In the genomic region with DNA sequence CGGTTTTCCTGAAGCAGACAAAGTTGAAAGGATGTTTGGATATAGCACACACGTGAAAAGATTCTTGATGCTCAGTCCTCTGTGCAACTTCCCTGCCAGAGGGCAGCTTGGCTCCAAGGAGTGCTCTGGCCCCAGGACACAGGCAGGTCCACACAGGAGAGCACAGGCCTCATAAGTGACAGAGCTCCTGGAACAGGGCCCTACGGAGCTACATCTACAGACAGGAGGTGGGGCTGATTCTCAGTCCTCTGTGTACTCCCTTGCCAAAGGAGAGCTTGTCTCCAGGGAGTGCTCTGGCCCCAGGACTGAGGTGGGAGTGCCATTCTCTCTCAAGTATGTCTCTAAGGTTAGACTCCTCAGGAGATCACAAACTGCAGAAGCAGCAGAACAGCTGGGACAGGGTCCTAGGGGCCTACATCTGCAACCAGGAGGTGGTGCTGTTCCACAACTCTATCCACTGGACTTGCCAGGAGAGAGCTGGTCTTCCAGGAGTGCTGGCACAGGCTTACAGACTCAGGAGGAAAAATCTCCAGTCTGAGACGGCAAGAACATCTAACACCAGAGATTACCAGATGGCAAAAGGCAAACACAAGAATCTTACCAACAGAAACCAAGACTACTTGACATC, we compare ENCODE assay signal across 8 mouse cellular contexts.
A peak's percentile ranks its signal among the peaks of the same experiment; 100 is the strongest.
DNase-seq lines count a peak whose midpoint lies in the region; ATAC-seq lines count a peak whose summit lies in the region.

No protein-coding gene starts in this region.

- no peak for ATAC-seq in CD4-positive, CD25-positive, alpha-beta regulatory T cell, adult 4 months
- peak; percentile 76; the same call in 1 of the 2 replicates for ATAC-seq in midbrain, embryonic 11.5 days (ENCODE audit: low FRiP score)
- no peak for ATAC-seq in midbrain, embryonic 16.5 days
- peak; percentile 59; the same call in 1 of the 2 replicates for ATAC-seq in limb, embryonic 13.5 days (ENCODE audit: low FRiP score, low read depth)
- ATAC-seq in activated CD4-positive, CD25-positive, alpha-beta regulatory T cell, adult 4 months, result no peak

- H3K27me3 ChIP-seq in midbrain, embryonic 11.5 days (ENCODE audit: control insufficient read depth, insufficient read depth, low read length), result no peaks in the 10 kb centered on the region
- H3K27me3 ChIP-seq in midbrain, embryonic 16.5 days (ENCODE audit: control insufficient read depth, insufficient read depth, low read depth, low read length), result no peaks in the 10 kb centered on the region
- no peaks in the 10 kb centered on the region for H3K27me3 ChIP-seq in limb, embryonic 13.5 days

- WGBS in midbrain, embryonic 11.5 days, result 68% methylated on average over 4 of the region's 4 CpGs
- 59% methylated on average over 4 of the region's 4 CpGs for WGBS in midbrain, embryonic 16.5 days
- 59% methylated on average over 4 of the region's 4 CpGs for WGBS in limb, embryonic 13.5 days

- H3K4me2 ChIP-seq in midbrain, embryonic 11.5 days, result no peak overlapping the region
- H3K4me2 ChIP-seq in midbrain, embryonic 16.5 days (ENCODE audit: low read length), result no peak overlapping the region
- H3K4me2 ChIP-seq in limb, embryonic 13.5 days (replicated peaks), result no peak overlapping the region

- DNase-seq in CD4-positive, CD25-positive, alpha-beta regulatory T cell, adult 2 months (ENCODE audit: low read depth, low spot score), result peak; percentile 0
- DNase-seq in midbrain, embryonic 11.5 days (ENCODE audit: low spot score, missing footprints), result no peak
- peak; percentile 1 for DNase-seq in fibroblast of lung, adult 2 months (ENCODE audit: low read depth)
- peak; percentile 4 for DNase-seq in retina, adult 2 months (ENCODE audit: low read depth, low spot score)

- no peaks in the 10 kb centered on the region for H3K4me1 ChIP-seq in midbrain, embryonic 11.5 days (ENCODE audit: control insufficient read depth, insufficient read depth, low read length)
- H3K4me1 ChIP-seq in midbrain, embryonic 16.5 days (ENCODE audit: control insufficient read depth, insufficient read depth, low read length), result no peaks in the 10 kb centered on the region
- H3K4me1 ChIP-seq in limb, embryonic 13.5 days, result no peaks in the 10 kb centered on the region

- H3K9me3 ChIP-seq in midbrain, embryonic 11.5 days (ENCODE audit: control insufficient read depth, low read length), result no peaks in the 10 kb centered on the region
- no peaks in the 10 kb centered on the region for H3K9me3 ChIP-seq in midbrain, embryonic 16.5 days (replicated peaks; ENCODE audit: control insufficient read depth, low read length, poor library complexity, severe bottlenecking)
- H3K9me3 ChIP-seq in limb, embryonic 13.5 days, result no peaks in the 10 kb centered on the region

- H3K36me3 ChIP-seq in midbrain, embryonic 11.5 days (ENCODE audit: control insufficient read depth, insufficient read depth, low read length), result no peaks in the 10 kb centered on the region
- H3K36me3 ChIP-seq in midbrain, embryonic 16.5 days (ENCODE audit: control insufficient read depth, insufficient read depth, low read length), result no peaks in the 10 kb centered on the region
- no peaks in the 10 kb centered on the region for H3K36me3 ChIP-seq in limb, embryonic 13.5 days

- no peak overlapping the region for H3K9ac ChIP-seq in midbrain, embryonic 11.5 days (ENCODE audit: low read length)
- no peak overlapping the region for H3K9ac ChIP-seq in midbrain, embryonic 16.5 days (ENCODE audit: low read depth, low read length)
- no peak overlapping the region for H3K9ac ChIP-seq in limb, embryonic 13.5 days

- H3K27ac ChIP-seq in midbrain, embryonic 11.5 days (ENCODE audit: low read depth, low read length), result no peak overlapping the region
- H3K27ac ChIP-seq in midbrain, embryonic 16.5 days (ENCODE audit: low read length), result no peak overlapping the region
- no peak overlapping the region for H3K27ac ChIP-seq in limb, embryonic 13.5 days

- H3K4me3 ChIP-seq in midbrain, embryonic 11.5 days (ENCODE audit: low read depth, low read length), result no peak overlapping the region
- no peak overlapping the region for H3K4me3 ChIP-seq in midbrain, embryonic 16.5 days (ENCODE audit: low read depth, low read length)
- no peak overlapping the region for H3K4me3 ChIP-seq in limb, embryonic 13.5 days

Comparison
In these comparisons a context has a peak if more than half of its experiments do, and no peak if none do; other contexts are left out.
1. ATAC-seq: peak in midbrain, embryonic 11.5 days (single experiment) and limb, embryonic 13.5 days (single experiment); none in CD4-positive, CD25-positive, alpha-beta regulatory T cell, adult 4 months (single experiment), midbrain, embryonic 16.5 days (single experiment) and activated CD4-positive, CD25-positive, alpha-beta regulatory T cell, adult 4 months (single experiment).